21 mouse cellular contexts compared by ENCODE assay signal in the genomic region with DNA sequence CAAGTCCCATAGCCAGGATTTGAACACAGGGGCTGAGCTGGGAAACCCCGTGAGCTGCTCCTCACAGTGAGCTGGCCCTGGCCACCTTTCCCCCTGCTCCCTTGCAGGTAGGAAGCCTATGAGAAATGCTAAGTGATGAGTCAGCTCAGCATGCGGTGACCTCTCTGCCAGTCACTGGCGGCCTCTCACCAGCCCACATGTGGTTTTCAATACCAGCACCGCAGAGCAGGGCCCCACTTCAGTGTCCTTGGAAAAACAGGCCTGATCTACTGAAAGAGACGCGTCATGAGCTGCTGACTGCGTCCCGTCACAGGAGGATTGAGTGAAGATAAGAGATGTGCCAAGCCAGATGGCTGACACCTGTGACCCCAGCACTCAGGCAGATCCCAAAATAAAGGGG. TPM values are rescaled to one million over a fixed set of nuclear protein-coding genes. Genes with fewer than 3 reads are reported as not detected.
A peak's percentile ranks its signal among the peaks of the same experiment; 100 is the strongest.
DNase-seq lines count a peak whose midpoint lies in the region; ATAC-seq and TF ChIP-seq lines count a peak whose summit lies in the region.
"Had no signal": no experiment of that assay in that cellular context is flagged by ENCODE, and none has a peak within 500 bp of the region (broad histone marks: within the 10 kb centered on the region; RNA-seq: fewer than 3 reads in every experiment).

No protein-coding gene starts in this region.

- DNase-seq in adrenal gland, adult (ENCODE audit: inconsistent age in 2 of 2, low spot score in 1 of 2), result peak; percentile 64 to 76
- no peak for DNase-seq in adrenal gland, postnatal 10 days
- no peak for DNase-seq in liver, embryonic 14.5 days (ENCODE audit: low read depth in 3 of 3, low spot score in 3 of 3)
- DNase-seq in liver, result no peak
- peak; percentile 53 for DNase-seq in adrenal gland, postnatal 14 days
- DNase-seq in cerebellum, postnatal 25 days, result no peak
- DNase-seq in left cerebral cortex, postnatal 10 days (ENCODE audit: extremely low spot score in 1 of 2, low spot score in 2 of 2), result no peak
- DNase-seq in kidney, adult 8-10 months, result no peak
- DNase-seq: cerebellum, adult 18-20 months; cerebellum, adult 9-11 months; embryo, embryonic 11 days; gastrocnemius, adult 2 months; gastrocnemius, postnatal 25 days had no signal

- no peak overlapping the region for H3K4me2 ChIP-seq in liver, embryonic 14.5 days (ENCODE audit: low read depth)
- H3K4me2 ChIP-seq: embryonic facial prominence, embryonic 15.5 days; hindbrain, embryonic 12.5 days had no signal

- WGBS in liver, embryonic 14.5 days (ENCODE audit: insufficient replicate concordance), result 75% methylated on average over 8 of the region's 8 CpGs

- no peak for TF ChIP-seq EP300 in liver, embryonic 14.5 days (IDR thresholded peaks at IDR 0.05; ENCODE audit: low read depth)

- H3K9me3 ChIP-seq in liver, embryonic 14.5 days (ENCODE audit: control insufficient read depth, low read length), result no peaks in the 10 kb centered on the region
- H3K9me3 ChIP-seq: embryonic facial prominence, embryonic 15.5 days; forebrain, embryonic 10.5 days; heart, embryonic 10.5 days; hindbrain, embryonic 12.5 days had no signal

- no peak for ATAC-seq in liver, embryonic 14.5 days (ENCODE audit: insufficient read depth)
- ATAC-seq: CD4-positive, CD25-positive, alpha-beta regulatory T cell, adult 4 months; forebrain, embryonic 14.5 days; hindbrain, embryonic 16.5 days had no signal

- peaks cover 33 to 49% of the 10 kb centered on the region in 2 experiments for H3K4me1 ChIP-seq in liver, embryonic 14.5 days (replicated peaks; ENCODE audit: control insufficient read depth in 2 of 2, insufficient read depth in 2 of 2, low read length in 1 of 2)
- H3K4me1 ChIP-seq: embryonic facial prominence, embryonic 15.5 days; hindbrain, embryonic 12.5 days had no signal

- intact Hi-C loops in left cerebral cortex, postnatal 10 days (cut with DNase I), result no loop called here

- no peak overlapping the region for H3K4me3 ChIP-seq in liver, embryonic 14.5 days (ENCODE audit: insufficient read depth in 1 of 2, low read depth in 2 of 2, low read length in 2 of 2)
- H3K4me3 ChIP-seq: embryonic facial prominence, embryonic 15.5 days; erythroblast, embryonic 14.5 days; forebrain, embryonic 10.5 days; gastrocnemius, adult 2 months; heart, embryonic 10.5 days; hindbrain, embryonic 12.5 days had no signal

- no peaks in the 10 kb centered on the region for H3K27me3 ChIP-seq in liver, embryonic 14.5 days (ENCODE audit: control insufficient read depth, insufficient read depth, low read length)
- H3K27me3 ChIP-seq: embryonic facial prominence, embryonic 15.5 days; hindbrain, embryonic 12.5 days had no signal

- 0 out of 2 replicates have a peak, but pooled peaks have one; percentile 4 for TF ChIP-seq CTCF in liver, embryonic 14.5 days (IDR thresholded peaks at IDR 0.05; ENCODE audit: low read depth)

- no peak overlapping the region for H3K27ac ChIP-seq in liver, embryonic 14.5 days
- H3K27ac ChIP-seq: embryonic facial prominence, embryonic 15.5 days; forebrain, embryonic 10.5 days; gastrocnemius, adult 2 months; heart, embryonic 10.5 days; hindbrain, embryonic 12.5 days had no signal

- H3K36me3 ChIP-seq in liver, embryonic 14.5 days (replicated peaks; ENCODE audit: control insufficient read depth, insufficient read depth, low read depth), result no peaks in the 10 kb centered on the region; the same call in 1 of the 2 replicates
- H3K36me3 ChIP-seq: forebrain, embryonic 10.5 days; heart, embryonic 10.5 days had no signal

- no peak overlapping the region for H3K9ac ChIP-seq in liver, embryonic 14.5 days (replicated peaks)
- H3K9ac ChIP-seq: embryonic facial prominence, embryonic 15.5 days; hindbrain, embryonic 12.5 days had no signal

RNA-seq across cellular contexts. Expression of gene Dop1b, which starts 34.7 kb away (rescaled TPM):
- total RNA-seq in adrenal gland, postnatal 10 days (2021), result 10 to 100 TPM; 21.2 to 27.4 TPM
- 11.8 and 13.4 TPM in 2 replicates for polyA plus RNA-seq in liver, embryonic 14.5 days (2012; rRNA removed)
- polyA plus RNA-seq in liver, embryonic 14.5 days (2014; fragmentation: Nextera tagmentation; extraction: Ambion mirVana), result 11.6 and 14.4 TPM in 2 replicates
- 24.1 and 24.5 TPM in 2 replicates for total RNA-seq in adrenal gland, postnatal 14 days (2021)
- total RNA-seq in left cerebral cortex, postnatal 10 days (2021), result 10 to 100 TPM; 90.0 to 99.6 TPM

Comparison
In these comparisons a context has a peak if more than half of its experiments do, and no peak if none do; other contexts are left out.
1. DNase-seq: peak in adrenal gland, adult (2 of 2) and adrenal gland, postnatal 14 days (single experiment); none in adrenal gland, postnatal 10 days (single experiment), liver, embryonic 14.5 days (0 of 3), liver (single experiment), cerebellum, postnatal 25 days (0 of 2), left cerebral cortex, postnatal 10 days (0 of 2) and kidney, adult 8-10 months (0 of 2).